Mouse (Mus musculus) midbrain, postnatal 0 days (tissue): ENCODE results near the gene Cfap99. TPM values are rescaled to one million over a fixed set of nuclear protein-coding genes. Genes with fewer than 3 reads are reported as not detected.

Experiments
- ATAC-seq: fragments of 200-750 bp; cut with Nextera tagmentation; 2 replicates; pipeline ENCODE4 v1.8.0; 2017; ENCODE audit warnings: moderate number of reproducible peaks, mild to moderate bottlenecking, moderate TSS enrichment, moderate library complexity; ENCODE audit not compliant: low FRiP score
- DNase-seq: peaks from one replicate; pipeline ENCODE4 v3.0.0-alpha.2; 2015; ENCODE audit warnings: low spot score
- H3K27ac ChIP-seq: fragments of 300-500 bp; sonication (generic); 2 replicates; pipeline ENCODE4 v1.5.1; 2014; ENCODE audit warnings: low read depth, mild to moderate bottlenecking, low read length, mixed read lengths
- H3K27me3 ChIP-seq: fragments of 300-500 bp; sonication (generic); 2 replicates; pipeline ENCODE4 v1.6.1; 2014; ENCODE audit warnings: low read length, control low read depth, mixed read lengths; ENCODE audit not compliant: insufficient read depth
- H3K36me3 ChIP-seq: fragments of 300-500 bp; sonication (generic); 2 replicates; pipeline ENCODE4 v1.6.1; 2014; ENCODE audit warnings: low read length, control low read depth, mixed read lengths; ENCODE audit not compliant: insufficient read depth
- H3K4me1 ChIP-seq: fragments of 300-500 bp; sonication (generic); 2 replicates; pipeline ENCODE4 v1.6.1; 2014; ENCODE audit warnings: mild to moderate bottlenecking, control low read depth, antibody characterized with exemption, low read length, mixed read lengths; ENCODE audit not compliant: insufficient read depth
- H3K4me2 ChIP-seq: fragments of 300-500 bp; sonication (generic); 2 replicates; pipeline ENCODE4 v1.6.1; 2014; ENCODE audit warnings: low read depth, mild to moderate bottlenecking, low read length, mixed read lengths; ENCODE audit not compliant: poor library complexity, severe bottlenecking
- H3K4me3 ChIP-seq: fragments of 300-500 bp; sonication (generic); 2 replicates; pipeline ENCODE4 v1.5.1; 2014; ENCODE audit warnings: low read depth, mild to moderate bottlenecking, low read length, moderate library complexity
- H3K9ac ChIP-seq: fragments of 300-500 bp; sonication (generic); replicated peaks from 2 replicates; pipeline ENCODE4 v1.6.1; 2014; ENCODE audit warnings: mild to moderate bottlenecking, low read length, moderate library complexity, mixed read lengths; ENCODE audit not compliant: poor library complexity, severe bottlenecking
- H3K9me3 ChIP-seq: fragments of 300-500 bp; sonication (generic); 2 replicates; pipeline ENCODE4 v1.6.1; 2016; ENCODE audit warnings: low read length, control low read depth
- CTCF ChIP-seq: IDR thresholded peaks from 2 replicates; pipeline ENCODE4 v1.5.1; 2016; ENCODE audit warnings: antibody characterized with exemption, mild to moderate bottlenecking
- WGBS: fragments of 180-500 bp; shearing (Covaris S2); extraction: QIAGEN DNeasy Blood & Tissue Kit; methylation state at CpG from one replicate; pipeline ENCODE4 v1.1.7; 2014; 5-methylcytosine and 5-hydroxymethylcytosine counted together
- polyA plus RNA-seq: library from polyadenylated mRNA; unstranded; fragments of >200 nt; fragmentation: Nextera tagmentation; extraction: Ambion mirVana; gene quantifications from 2 replicates; pipeline ENCODE4 v1.2.1, GENCODE M21; 2015
- total RNA-seq: library from RNA; depleted of rRNA; stranded (reverse); fragments of >200 nt; gene quantifications from 2 replicates; pipeline ENCODE4 v1.2.3, GENCODE M21; 2014

The Cfap99 gene
- total and polyA plus RNA-seq, 2 experiments from 2014 or later: 0.37 to 2.1 TPM

DNA sequence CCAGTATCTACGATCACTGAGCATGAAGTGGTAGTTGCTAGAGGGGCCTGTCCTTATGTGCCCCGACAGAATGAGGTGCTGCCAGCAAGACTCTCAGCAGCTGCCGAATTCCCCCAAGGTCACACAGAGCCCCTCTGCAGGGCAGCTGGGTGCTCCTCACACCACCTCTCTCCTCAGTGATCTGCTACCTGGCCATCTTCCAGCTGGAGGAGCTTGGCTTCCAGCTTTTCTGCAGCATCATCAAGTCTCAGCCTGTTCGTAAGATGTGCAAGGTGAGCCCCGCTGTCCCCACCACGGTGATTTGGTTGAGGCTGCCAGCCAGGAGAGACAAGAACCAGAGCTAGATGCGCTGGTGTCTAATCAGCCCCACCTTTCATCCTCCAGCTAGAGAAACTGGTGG is 14.0 kb downstream of the Cfap99 start:
- no peak for DNase-seq
- Histone ChIP-seq H3K36me3 (no peaks in the 10 kb centered on the region), H3K27ac (no peak overlapping the region), H3K4me2 (no peak overlapping the region), H3K4me3 (no peak overlapping the region), H3K9ac (no peak overlapping the region), H3K9me3 (no peaks in the 10 kb centered on the region), H3K27me3 (no peaks in the 10 kb centered on the region), H3K4me1 (no peaks in the 10 kb centered on the region)
- no peak for ATAC-seq
- TF ChIP-seq CTCF: no peak
- 87% methylated on average over 7 of the region's 7 CpGs for WGBS

DNA sequence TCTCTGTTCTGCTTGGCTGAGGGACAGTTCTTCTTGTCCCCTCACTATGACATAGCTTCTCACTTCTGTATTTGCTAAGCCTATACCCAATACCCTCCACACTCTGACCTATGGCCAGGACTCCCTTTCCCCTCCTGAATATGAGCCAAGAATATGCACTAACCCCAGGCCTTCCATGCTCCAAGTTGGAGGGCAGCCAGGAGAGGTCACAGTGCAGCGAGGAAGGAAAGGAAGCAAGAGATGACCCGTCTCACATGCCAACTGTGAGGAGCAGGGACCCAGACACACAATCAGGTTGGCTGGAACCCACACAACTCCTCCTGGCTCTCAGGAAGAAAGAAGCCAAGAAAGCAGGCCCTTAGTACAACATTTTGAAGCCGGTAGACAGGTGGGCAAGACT is 20.6 kb downstream of the Cfap99 start:
- WGBS: 72% methylated on average over 3 of the region's 3 CpGs
- no peak for TF ChIP-seq CTCF

DNA sequence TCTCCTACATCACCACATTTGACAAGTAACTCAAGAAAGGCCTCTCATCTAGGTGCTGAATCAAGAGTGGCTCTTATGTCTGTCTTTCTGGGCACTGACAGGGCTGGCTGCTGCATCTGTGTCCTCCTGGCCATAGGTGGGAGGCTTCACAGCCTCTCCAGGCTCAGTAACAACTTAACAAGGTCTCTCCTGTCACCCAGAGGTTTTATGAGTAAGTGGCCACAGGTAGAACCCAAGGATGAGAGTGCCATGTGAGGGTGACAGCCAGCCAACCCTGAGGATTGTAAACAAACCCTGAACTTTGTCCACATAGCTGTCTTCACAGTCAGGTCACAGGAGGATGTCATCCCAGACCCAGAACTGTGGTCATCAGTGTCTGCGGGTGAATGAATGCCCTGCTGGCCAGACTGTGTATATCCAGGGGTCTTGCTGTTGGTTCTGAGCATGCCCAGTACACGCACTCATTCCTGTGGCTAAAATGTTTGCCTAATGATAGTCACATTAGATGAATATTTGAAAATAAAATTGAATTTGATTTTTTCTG is 31.2 kb downstream of the Cfap99 start:
- DNase-seq (no peak), ATAC-seq (no peak)
- 73% methylated on average over 2 of the region's 2 CpGs for WGBS
- Histone ChIP-seq H3K36me3 (no peaks in the 10 kb centered on the region), H3K27me3 (no peaks in the 10 kb centered on the region), H3K4me3 (no peak overlapping the region), H3K9me3 (no peaks in the 10 kb centered on the region), H3K4me1 (no peaks in the 10 kb centered on the region), H3K27ac (no peak overlapping the region), H3K4me2 (no peak overlapping the region), H3K9ac (no peak overlapping the region)
- TF ChIP-seq CTCF: no peak

More for the DNA sequence above, 20.6 kb downstream of the Cfap99 start:
- Histone ChIP-seq H3K9me3 (no peaks in the 10 kb centered on the region), H3K36me3 (no peaks in the 10 kb centered on the region), H3K4me3 (no peak overlapping the region), H3K9ac (no peak overlapping the region), H3K4me1 (no peaks in the 10 kb centered on the region), H3K4me2 (no peak overlapping the region), H3K27ac (no peak overlapping the region), H3K27me3 (no peaks in the 10 kb centered on the region)
- ATAC-seq: no peak
- DNase-seq: no peak

DNA sequence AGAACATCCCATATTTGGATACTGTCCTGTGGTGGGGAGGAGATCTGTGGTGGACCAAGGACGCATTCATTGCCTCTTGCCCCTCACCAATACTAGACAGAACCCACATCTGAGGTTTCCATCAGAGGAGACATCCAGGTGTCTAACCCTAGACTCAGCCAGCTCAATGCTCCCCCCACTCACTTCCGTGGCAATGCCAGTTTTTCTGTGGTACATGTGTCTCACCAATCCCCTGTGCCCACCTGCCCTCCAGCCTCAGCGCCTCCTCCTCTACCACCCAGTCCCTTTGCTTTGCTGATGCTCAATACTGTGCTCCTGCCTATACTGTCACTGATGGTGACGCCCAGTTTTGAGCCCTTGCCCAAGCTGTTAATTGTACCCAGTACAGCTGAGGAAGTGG is 32.8 kb downstream of the Cfap99 start:
- ATAC-seq (no peak), DNase-seq (no peak)
- TF ChIP-seq CTCF: no peak
- Histone ChIP-seq H3K27me3 (no peaks in the 10 kb centered on the region), H3K36me3 (no peaks in the 10 kb centered on the region), H3K4me1 (peaks cover 3% of the 10 kb centered on the region; the same call in 1 of the 2 replicates), H3K4me2 (no peak overlapping the region), H3K9ac (no peak overlapping the region), H3K9me3 (no peaks in the 10 kb centered on the region), H3K27ac (no peak overlapping the region), H3K4me3 (no peak overlapping the region)
- 87% methylated on average over 4 of the region's 4 CpGs for WGBS

DNA sequence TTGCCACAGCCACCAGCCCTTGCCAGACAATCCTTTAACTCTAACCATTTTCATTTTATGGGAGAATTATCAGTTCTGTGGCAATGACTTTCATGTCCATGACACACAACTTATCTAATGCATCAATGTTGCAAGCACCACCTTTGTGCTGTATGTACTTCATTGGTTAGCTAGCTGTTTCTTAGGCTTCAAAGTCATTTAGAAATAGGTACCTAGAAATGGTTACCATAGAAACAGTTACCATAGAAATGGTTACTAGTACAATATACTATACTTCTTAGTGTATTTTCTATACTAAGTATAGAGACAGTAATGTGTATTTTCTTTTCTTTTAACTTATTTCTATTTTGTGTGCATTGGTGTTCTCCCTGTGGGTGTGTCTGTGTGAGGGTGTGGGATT is 36.9 kb downstream of the Cfap99 start:
- no peak for TF ChIP-seq CTCF
- H3K36me3 ChIP-seq: no peaks in the 10 kb centered on the region
- ATAC-seq (peak; percentile 41; the same call in 1 of the 2 replicates), DNase-seq (peak; percentile 24)
- no peak overlapping the region for H3K4me2 ChIP-seq
- H3K27me3 ChIP-seq: no peaks in the 10 kb centered on the region
- no peak overlapping the region for H3K9ac ChIP-seq
- H3K4me3 ChIP-seq: no peak overlapping the region
- peaks cover 9% of the 10 kb centered on the region for H3K4me1 ChIP-seq
- H3K27ac ChIP-seq: peak overlapping the region; percentile 66
- no peaks in the 10 kb centered on the region for H3K9me3 ChIP-seq

DNA sequence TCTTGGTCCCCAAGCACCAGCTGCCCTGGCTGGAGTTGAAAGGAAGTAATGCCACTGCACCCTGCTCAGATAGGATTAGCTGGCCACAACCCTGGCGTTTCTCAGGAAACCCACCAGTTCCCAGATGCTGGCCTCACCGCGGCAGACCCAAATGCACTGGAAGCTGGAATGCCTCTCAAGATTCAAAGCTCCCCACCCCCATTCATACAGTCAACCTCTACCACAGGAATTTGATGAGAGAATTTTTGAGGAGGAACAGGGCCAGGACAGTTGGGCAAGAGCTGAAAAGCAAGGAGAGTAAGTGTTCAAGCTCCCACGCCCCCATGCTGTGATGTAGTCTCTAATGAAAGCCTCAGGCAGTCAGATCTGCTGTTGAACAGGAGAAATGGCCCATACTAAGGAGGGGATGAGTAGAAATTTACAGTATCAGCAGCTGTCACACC is 37.9 kb downstream of the Cfap99 start:
- H3K4me3 ChIP-seq: no peak overlapping the region
- no peak for ATAC-seq

More for the DNA sequence above, 37.9 kb downstream of the Cfap99 start:
- Histone ChIP-seq H3K9me3 (no peaks in the 10 kb centered on the region), H3K27me3 (no peaks in the 10 kb centered on the region), H3K4me1 (peaks cover 9% of the 10 kb centered on the region), H3K36me3 (no peaks in the 10 kb centered on the region), H3K4me2 (peak overlapping the region; percentile 39; the same call in 1 of the 2 replicates), H3K27ac (no peak overlapping the region), H3K9ac (no peak overlapping the region)
- 16% methylated on average over 4 of the region's 4 CpGs for WGBS
- peak; percentile 5 for DNase-seq
- no peak for TF ChIP-seq CTCF
